26 mouse cellular contexts compared by ENCODE assay signal in genomic region chr5:148948577-148948976, GRCm38 (mm10). TPM values are rescaled to one million over a fixed set of nuclear protein-coding genes. Genes with fewer than 3 reads are reported as not detected.
"Had no signal": no experiment of that assay in that cellular context is flagged by ENCODE, and none has a peak within 500 bp of the region (broad histone marks: within the 10 kb centered on the region; RNA-seq: fewer than 3 reads in every experiment).

No protein-coding gene starts in this region.

- H3K4me2 ChIP-seq: lung, embryonic 15.5 days; midbrain, embryonic 13.5 days; neural tube, embryonic 13.5 days; stomach, embryonic 15.5 days had no signal

- H3K4me3 ChIP-seq: layer of hippocampus, adult 2 months; lung, embryonic 15.5 days; megakaryocyte, embryonic 14.5 days; midbrain, embryonic 10.5 days; midbrain, embryonic 13.5 days; myocyte; neural tube, embryonic 13.5 days; stomach, embryonic 15.5 days had no signal

- H3K9me3 ChIP-seq: lung, embryonic 15.5 days; megakaryocyte, embryonic 14.5 days; midbrain, embryonic 10.5 days; neural tube, embryonic 13.5 days; stomach, embryonic 15.5 days had no signal

- H3K36me3 ChIP-seq: lung, embryonic 15.5 days; midbrain, embryonic 10.5 days; midbrain, embryonic 13.5 days; neural tube, embryonic 13.5 days; stomach, embryonic 15.5 days had no signal

- H3K9ac ChIP-seq: liver, embryonic 14.5 days; lung, embryonic 15.5 days; midbrain, embryonic 13.5 days; neural tube, embryonic 13.5 days; stomach, embryonic 15.5 days had no signal

- DNase-seq: kidney, adult 2 months; kidney, postnatal 25 days; layer of hippocampus, adult 9-11 months; lung, adult 18-20 months; lung, postnatal 10 days; lung, postnatal 36 days; right cerebral cortex, postnatal 25 days; thymus, postnatal 36 days had no signal

- ATAC-seq: intestine, postnatal 0 days; midbrain, embryonic 13.5 days; midbrain, embryonic 16.5 days had no signal

- H3K27ac ChIP-seq: kidney, postnatal 0 days; layer of hippocampus, adult 2 months; liver, embryonic 14.5 days; lung, embryonic 15.5 days; midbrain, embryonic 10.5 days; midbrain, embryonic 13.5 days; neural tube, embryonic 13.5 days; stomach, embryonic 15.5 days had no signal

- H3K27me3 ChIP-seq: lung, embryonic 15.5 days; megakaryocyte, embryonic 14.5 days; midbrain, embryonic 13.5 days; neural tube, embryonic 13.5 days; stomach, embryonic 15.5 days had no signal

RNA-seq across cellular contexts. Expression of gene Gm42791, which starts 46.4 kb away (rescaled TPM):
- total RNA-seq: liver, adult 2 months; monocyte, adult 5-6 weeks had no signal
- polyA plus RNA-seq: intestine, postnatal 0 days; kidney, adult 2 months; kidney, postnatal 0 days; large intestine, adult 2 months; limb, embryonic 14.5 days; liver, adult 2 months; liver, embryonic 14.5 days; spleen, adult 2 months; urinary bladder, adult 2 months had no signal
